Mouse (Mus musculus): ENCODE data around the gene March9. TPM values are rescaled to one million over a fixed set of nuclear protein-coding genes. Genes with fewer than 3 reads are reported as not detected.
"Not testable (repeated sequence)": the region's sequence is repeated elsewhere in the genome, so short reads cannot be mapped to it uniquely, and the experiment has no call there.

March9 gene
- polyA plus RNA-seq, 1 experiment from 2014 or later: 0.04 TPM

DNA sequence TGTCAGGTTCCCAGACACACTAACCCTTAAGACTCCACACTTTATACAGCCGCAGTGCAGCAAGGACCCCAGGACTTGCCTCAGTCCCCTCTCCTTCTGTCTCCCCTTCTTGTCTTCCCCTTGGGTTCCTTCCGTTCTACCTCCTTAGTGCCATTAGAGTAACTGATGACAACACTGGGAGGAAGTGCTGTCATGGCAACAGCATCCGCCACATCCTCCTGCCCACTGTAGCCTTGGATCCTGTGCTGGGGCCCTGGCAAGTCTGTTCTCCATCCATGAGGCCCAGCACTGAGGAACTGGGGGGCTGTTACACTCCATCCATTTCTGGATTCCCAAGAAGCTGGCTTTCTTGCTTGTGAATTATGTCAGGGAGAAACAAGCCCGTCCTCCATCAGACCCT, 16.1 kb upstream of the March9 start:
- Histone ChIP-seq H3K4me1 (ENCODE audit: insufficient read depth) (peaks cover 31% of the 10 kb centered on the region), H3K9ac (replicated peaks) (no peak overlapping the region), H3K4me3 (ENCODE audit: low read depth, low read length) (peak overlapping the region; percentile 34; the same call in 1 of the 2 replicates)

DNA sequence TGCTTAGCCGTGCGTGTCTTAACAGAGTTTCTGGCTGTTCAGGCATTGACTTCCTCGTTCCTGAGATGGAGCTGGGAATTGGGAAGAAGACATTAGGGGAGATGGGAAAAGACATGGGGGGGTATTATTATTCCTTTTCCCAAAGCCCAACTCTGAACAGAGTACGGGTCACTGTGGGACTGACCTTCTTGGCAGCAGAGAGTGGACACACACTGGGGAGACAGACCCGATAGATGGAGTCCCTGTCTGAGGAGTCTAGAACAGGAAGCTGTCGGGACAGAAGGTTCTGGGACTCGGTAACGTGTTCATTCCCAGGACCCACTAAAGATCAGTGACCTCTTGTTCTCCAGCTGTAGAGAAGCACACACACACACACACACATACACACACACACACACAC, 15.7 kb upstream of the March9 start:
- Histone ChIP-seq H3K4me3 (ENCODE audit: low read depth, low read length) (peak overlapping the region; percentile 34), H3K4me1 (ENCODE audit: insufficient read depth) (peaks cover 33% of the 10 kb centered on the region), H3K27me3 (ENCODE audit: insufficient read depth, low read length) (peaks cover 21% of the 10 kb centered on the region; the same call in 1 of the 2 replicates), H3K4me2 (ENCODE audit: low read depth, low read length) (peak overlapping the region; percentile 65), H3K9me3 (ENCODE audit: low read length) (no peaks in the 10 kb centered on the region), H3K9ac (replicated peaks) (no peak overlapping the region; the same call in 1 of the 2 replicates), H3K27ac (ENCODE audit: low read depth) (no peak overlapping the region), H3K36me3 (replicated peaks; ENCODE audit: insufficient read depth, low read length) (no peaks in the 10 kb centered on the region)
- TF ChIP-seq EP300 (IDR thresholded peaks at IDR 0.05; ENCODE audit: low read depth): no peak
- TF ChIP-seq CTCF (IDR thresholded peaks at IDR 0.05; ENCODE audit: low read depth): no peak
- no peak for ATAC-seq
- WGBS (ENCODE audit: insufficient replicate concordance): 24% methylated on average over 8 of the region's 8 CpGs
- DNase-seq: no peak

More for the DNA sequence above, 16.1 kb upstream of the March9 start:
- Histone ChIP-seq H3K27ac (ENCODE audit: low read depth) (no peak overlapping the region), H3K4me2 (ENCODE audit: low read depth, low read length) (peak overlapping the region; percentile 65), H3K36me3 (replicated peaks; ENCODE audit: insufficient read depth, low read length) (no peaks in the 10 kb centered on the region), H3K9me3 (ENCODE audit: low read length) (no peaks in the 10 kb centered on the region), H3K27me3 (ENCODE audit: insufficient read depth, low read length) (peaks cover 21% of the 10 kb centered on the region; the same call in 1 of the 2 replicates)
- DNase-seq: peak; percentile 40
- peak; percentile 18; the same call in 1 of the 2 replicates for ATAC-seq
- 16% methylated on average over 4 of the region's 4 CpGs for WGBS (ENCODE audit: insufficient replicate concordance)
- no peak for TF ChIP-seq EP300 (IDR thresholded peaks at IDR 0.05; ENCODE audit: low read depth)
- TF ChIP-seq CTCF (IDR thresholded peaks at IDR 0.05; ENCODE audit: low read depth): no peak

DNA sequence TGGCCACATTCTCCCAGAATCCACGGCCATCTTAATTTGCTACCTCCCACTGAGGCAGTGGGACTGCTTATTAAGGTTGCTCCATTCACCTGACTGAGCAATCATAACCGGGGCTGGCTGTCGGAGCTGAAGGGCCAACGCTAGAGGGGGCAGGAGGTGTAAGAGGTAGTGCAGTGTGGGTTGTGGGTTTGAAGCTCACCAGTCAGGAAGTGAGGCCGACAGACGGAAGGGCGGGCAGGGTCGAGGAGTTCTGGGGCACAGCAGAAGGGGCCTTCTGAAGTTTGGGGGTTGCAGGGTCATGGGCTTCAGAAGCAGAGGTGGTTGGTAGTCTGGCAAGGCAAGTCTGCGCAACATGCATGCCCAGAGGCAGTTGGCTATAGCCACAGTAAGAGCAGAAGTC, 15.1 kb upstream of the March9 start, which contains the start of gene Agap2:
Agap2 (plus strand) TSS at position 205 of the 400 bp plus-strand sequence.
- peaks cover 33% of the 10 kb centered on the region for H3K4me1 ChIP-seq (ENCODE audit: insufficient read depth)
- no peaks in the 10 kb centered on the region for H3K9me3 ChIP-seq (ENCODE audit: low read length)
- peak; percentile 65 for TF ChIP-seq CTCF (IDR thresholded peaks at IDR 0.05; ENCODE audit: low read depth)
- TF ChIP-seq EP300 (IDR thresholded peaks at IDR 0.05; ENCODE audit: low read depth): no peak
- H3K9ac ChIP-seq (replicated peaks): no peak within 1 kb of the TSS; the same call in 1 of the 2 replicates
- 29% methylated on average over 9 of the region's 9 CpGs for WGBS (ENCODE audit: insufficient replicate concordance)
- H3K27me3 ChIP-seq (ENCODE audit: insufficient read depth, low read length): peaks cover 21% of the 10 kb centered on the region; the same call in 1 of the 2 replicates
- DNase-seq (peak; percentile 49), ATAC-seq (no peak)
- peak within 1 kb of the TSS; percentile 34 for H3K4me3 ChIP-seq (ENCODE audit: low read depth, low read length)
- no peak within 1 kb of the TSS for H3K27ac ChIP-seq (ENCODE audit: low read depth)
- peak within 1 kb of the TSS; percentile 65 for H3K4me2 ChIP-seq (ENCODE audit: low read depth, low read length)
- H3K36me3 ChIP-seq (replicated peaks; ENCODE audit: insufficient read depth, low read length): no peaks in the 10 kb centered on the region

DNA sequence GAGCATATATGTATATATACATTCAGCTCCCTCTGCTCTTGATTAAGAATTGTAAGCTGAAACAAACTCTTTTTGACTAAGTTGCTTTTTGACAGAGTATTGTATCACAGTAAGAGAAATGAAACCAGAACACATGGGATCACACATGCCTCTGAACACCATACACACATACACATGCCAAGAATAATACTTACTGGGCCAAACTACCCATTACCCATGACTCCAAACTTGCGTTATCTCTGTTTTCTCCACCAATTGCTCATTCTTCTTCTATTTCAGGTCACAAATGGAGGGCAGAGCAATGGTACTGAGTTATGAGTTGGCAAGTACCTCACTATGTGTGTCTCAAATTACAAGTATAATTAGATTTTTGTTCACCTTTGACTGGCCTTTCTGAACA, 14.0 kb upstream of the March9 start:
- H3K27ac ChIP-seq (ENCODE audit: low read depth): no peak overlapping the region
- TF ChIP-seq CTCF (IDR thresholded peaks at IDR 0.05; ENCODE audit: low read depth): no peak
- TF ChIP-seq EP300 (IDR thresholded peaks at IDR 0.05; ENCODE audit: low read depth): no peak
- 90% methylated on average over 1 of the region's 1 CpGs for WGBS (ENCODE audit: insufficient replicate concordance)
- no peaks in the 10 kb centered on the region for H3K36me3 ChIP-seq (replicated peaks; ENCODE audit: insufficient read depth, low read length)
- no peak for ATAC-seq
- H3K4me2 ChIP-seq (ENCODE audit: low read depth, low read length): no peak overlapping the region
- DNase-seq: no peak
- no peak overlapping the region for H3K9ac ChIP-seq (replicated peaks)
- no peak overlapping the region for H3K4me3 ChIP-seq (ENCODE audit: low read depth, low read length)
- peaks cover 13% of the 10 kb centered on the region; the same call in 1 of the 2 replicates for H3K27me3 ChIP-seq (ENCODE audit: insufficient read depth, low read length)
- no peaks in the 10 kb centered on the region for H3K9me3 ChIP-seq (ENCODE audit: low read length)
- peaks cover 31% of the 10 kb centered on the region for H3K4me1 ChIP-seq (ENCODE audit: insufficient read depth)

DNA sequence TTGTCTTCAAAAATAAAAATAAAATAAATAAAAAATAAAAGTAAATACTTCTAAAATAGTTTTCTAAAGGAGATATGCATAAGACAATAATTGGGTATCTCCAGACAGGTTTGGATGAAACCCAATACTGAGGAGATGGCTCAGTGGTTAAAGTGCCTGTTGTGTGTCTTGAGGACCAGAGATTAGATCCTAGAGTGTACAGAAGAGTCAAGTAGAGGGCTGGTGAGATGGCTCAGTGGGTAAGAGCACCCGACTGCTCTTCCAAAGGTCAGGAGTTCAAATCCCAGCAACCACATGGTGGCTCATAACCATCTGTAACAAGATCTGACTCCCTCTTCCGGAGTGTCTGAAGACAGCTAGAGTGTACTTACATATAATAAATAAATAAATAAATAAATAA, 13.0 kb upstream of the March9 start:
- H3K4me1 ChIP-seq (ENCODE audit: insufficient read depth): peaks cover 30% of the 10 kb centered on the region
- not testable (repeated sequence) for H3K27ac ChIP-seq (ENCODE audit: low read depth); H3K9me3 ChIP-seq (ENCODE audit: low read length); H3K4me3 ChIP-seq (ENCODE audit: low read depth, low read length); ATAC-seq; DNase-seq; H3K4me2 ChIP-seq (ENCODE audit: low read depth, low read length); H3K36me3 ChIP-seq (replicated peaks; ENCODE audit: insufficient read depth, low read length); H3K9ac ChIP-seq (replicated peaks); H3K27me3 ChIP-seq (ENCODE audit: insufficient read depth, low read length)
- 60% methylated on average over 2 of the region's 2 CpGs for WGBS (ENCODE audit: insufficient replicate concordance)

DNA sequence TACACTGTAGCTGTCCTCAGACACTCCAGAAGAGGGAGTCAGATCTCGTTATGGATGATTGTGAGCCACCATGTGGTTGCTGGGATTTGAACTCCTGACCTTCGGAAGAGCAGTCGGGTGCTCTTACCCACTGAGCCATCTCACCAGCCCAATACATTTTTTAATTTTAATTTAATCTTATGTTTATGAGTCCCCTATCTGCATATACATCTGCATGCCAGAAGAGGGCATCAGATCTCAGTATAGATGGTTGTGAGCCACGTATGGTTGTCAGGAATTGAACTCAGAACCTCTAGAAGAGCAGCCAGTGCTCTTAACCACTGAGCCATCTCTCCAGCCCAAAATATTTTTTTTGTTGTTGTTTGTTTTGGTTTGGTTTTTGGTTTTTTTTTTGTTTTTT, 12.3 kb upstream of the March9 start:
- not testable (repeated sequence) for DNase-seq; H3K27ac ChIP-seq (ENCODE audit: low read depth); H3K9me3 ChIP-seq (ENCODE audit: low read length); H3K27me3 ChIP-seq (ENCODE audit: insufficient read depth, low read length); H3K4me2 ChIP-seq (ENCODE audit: low read depth, low read length); H3K4me3 ChIP-seq (ENCODE audit: low read depth, low read length); H3K36me3 ChIP-seq (replicated peaks; ENCODE audit: insufficient read depth, low read length); ATAC-seq; H3K9ac ChIP-seq (replicated peaks)
- H3K4me1 ChIP-seq (ENCODE audit: insufficient read depth): peaks cover 32% of the 10 kb centered on the region
- WGBS (ENCODE audit: insufficient replicate concordance): 83% methylated on average over 4 of the region's 4 CpGs

Measured in liver, postnatal 0 days (tissue).